Mouse (Mus musculus) lung, embryonic 15.5 days (tissue): ENCODE data around the gene Syk. TPM values are rescaled to one million over a fixed set of nuclear protein-coding genes. Genes with fewer than 3 reads are reported as not detected.

Source experiments
- ATAC-seq: fragments of 200-750 bp; cut with Nextera tagmentation; 2 replicates; pipeline ENCODE4 v1.8.0; 2017; ENCODE audit warnings: moderate number of reproducible peaks, borderline replicate concordance; ENCODE audit not compliant: low FRiP score, low TSS enrichment; ENCODE audit errors: extremely low read depth
- H3K27ac ChIP-seq: fragments of 300-500 bp; sonication (generic); 2 replicates; pipeline ENCODE4 v1.5.1; 2015; ENCODE audit warnings: moderate library complexity, mild to moderate bottlenecking, inconsistent platforms
- H3K27me3 ChIP-seq: fragments of 300-500 bp; sonication (generic); 2 replicates; pipeline ENCODE4 v1.6.1; 2015; ENCODE audit warnings: inconsistent platforms
- H3K36me3 ChIP-seq: fragments of 300-500 bp; sonication (generic); 2 replicates; pipeline ENCODE4 v1.6.1; 2015; ENCODE audit warnings: inconsistent platforms
- H3K4me1 ChIP-seq: fragments of 300-500 bp; sonication (generic); 2 replicates; pipeline ENCODE4 v1.6.1; 2015; ENCODE audit warnings: inconsistent platforms
- H3K4me2 ChIP-seq: fragments of 300-500 bp; sonication (generic); 2 replicates; pipeline ENCODE4 v1.6.1; 2015; ENCODE audit warnings: inconsistent platforms, mild to moderate bottlenecking, moderate library complexity
- H3K4me3 ChIP-seq: fragments of 300-500 bp; sonication (generic); 2 replicates; pipeline ENCODE4 v1.5.1; 2015; ENCODE audit warnings: mild to moderate bottlenecking, inconsistent platforms
- H3K9ac ChIP-seq: fragments of 300-500 bp; sonication (generic); 2 replicates; pipeline ENCODE4 v1.6.1; 2015; ENCODE audit warnings: inconsistent platforms
- H3K9me3 ChIP-seq: fragments of 300-500 bp; sonication (generic); 2 replicates; pipeline ENCODE4 v1.6.1; 2016; ENCODE audit warnings: inconsistent platforms
- WGBS: fragments of 180-500 bp; shearing (Covaris S2); methylation state at CpG from one replicate; pipeline ENCODE4 v1.1.7; 2015; 5-methylcytosine and 5-hydroxymethylcytosine counted together
- polyA plus RNA-seq: library from polyadenylated mRNA; unstranded; fragments of >200 nt; fragmentation: Nextera tagmentation; extraction: Ambion mirVana; gene quantifications from 2 replicates; pipeline ENCODE4 v1.2.1, GENCODE M21; 2015

The Syk gene
- polyA plus RNA-seq, 1 experiment from 2014 or later, result 5.3 TPM

DNA sequence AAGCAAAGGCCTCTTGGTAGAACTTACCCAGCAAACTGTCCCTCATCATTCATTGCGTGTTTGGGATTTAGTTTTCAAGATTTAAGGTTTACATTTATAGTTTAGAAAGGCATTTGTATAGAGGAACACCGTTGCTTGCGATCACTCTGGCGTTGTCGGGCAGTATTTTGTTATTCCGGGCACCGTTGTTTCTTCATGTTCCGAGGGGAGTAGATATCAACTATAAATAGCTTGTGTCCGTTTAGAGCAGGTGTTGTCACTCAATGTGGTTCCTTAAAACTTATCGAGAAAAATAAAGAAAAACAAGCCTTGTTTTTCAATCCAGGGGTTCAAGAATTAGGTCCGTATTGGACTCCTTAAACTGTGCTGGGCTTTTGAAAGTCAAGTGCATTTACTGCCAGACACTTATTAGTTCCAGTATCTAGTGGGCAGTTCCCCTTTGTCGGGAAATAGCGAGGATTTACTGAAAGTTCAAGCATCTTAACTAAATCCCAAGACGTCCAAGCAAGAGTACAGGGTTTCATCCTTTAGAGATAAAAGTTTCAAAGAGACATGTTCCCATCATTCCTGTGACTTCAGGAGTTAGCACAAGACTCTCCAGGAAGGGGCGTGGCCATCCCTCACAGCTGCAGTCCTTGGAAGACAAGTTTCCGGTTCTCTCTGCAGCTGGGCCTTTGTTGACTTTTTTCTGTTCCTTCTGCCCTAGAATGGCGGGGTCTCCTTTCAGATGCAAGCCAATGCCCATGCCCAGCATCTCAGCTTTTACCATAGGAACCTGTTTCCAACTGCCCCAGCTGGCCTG, 1.9 kb downstream of the Syk start:
- no peaks in the 10 kb centered on the region for H3K36me3 ChIP-seq
- no peaks in the 10 kb centered on the region for H3K9me3 ChIP-seq
- H3K4me1 ChIP-seq, result peaks cover 16% of the 10 kb centered on the region
- no peak for ATAC-seq
- H3K9ac ChIP-seq, result no peak overlapping the region
- H3K27me3 ChIP-seq, result no peaks in the 10 kb centered on the region
- WGBS, result 56% methylated on average over 17 of the region's 17 CpGs
- H3K27ac ChIP-seq, result no peak overlapping the region
- peak overlapping the region; percentile 9; the same call in 1 of the 2 replicates for H3K4me3 ChIP-seq
- H3K4me2 ChIP-seq, result peak overlapping the region; percentile 34

DNA sequence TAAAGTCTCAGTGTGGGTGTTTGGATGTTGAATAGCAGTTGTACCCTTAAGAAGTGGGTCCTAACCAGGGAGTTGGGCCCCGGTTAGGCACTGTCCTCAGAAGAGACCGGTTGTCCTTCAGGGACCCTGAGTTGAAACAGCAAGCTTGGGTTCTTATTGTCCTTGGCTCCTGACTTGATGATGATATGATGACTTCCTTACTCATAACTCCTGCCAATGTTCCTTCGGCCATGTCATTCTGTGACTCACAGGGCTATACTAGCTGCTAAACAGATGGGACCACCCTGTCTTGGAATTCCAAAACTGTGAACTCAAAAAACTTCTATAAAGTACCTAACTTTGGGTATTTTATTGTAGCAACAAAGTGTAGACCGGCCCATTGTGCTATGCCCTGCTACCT, 4.8 kb downstream of the Syk start:
- Histone ChIP-seq H3K9me3 (no peaks in the 10 kb centered on the region), H3K4me1 (peaks cover 12% of the 10 kb centered on the region), H3K4me3 (no peak overlapping the region), H3K36me3 (no peaks in the 10 kb centered on the region), H3K27ac (no peak overlapping the region), H3K4me2 (no peak overlapping the region), H3K9ac (no peak overlapping the region), H3K27me3 (no peaks in the 10 kb centered on the region)
- no peak for ATAC-seq
- 88% methylated on average over 4 of the region's 4 CpGs for WGBS

DNA sequence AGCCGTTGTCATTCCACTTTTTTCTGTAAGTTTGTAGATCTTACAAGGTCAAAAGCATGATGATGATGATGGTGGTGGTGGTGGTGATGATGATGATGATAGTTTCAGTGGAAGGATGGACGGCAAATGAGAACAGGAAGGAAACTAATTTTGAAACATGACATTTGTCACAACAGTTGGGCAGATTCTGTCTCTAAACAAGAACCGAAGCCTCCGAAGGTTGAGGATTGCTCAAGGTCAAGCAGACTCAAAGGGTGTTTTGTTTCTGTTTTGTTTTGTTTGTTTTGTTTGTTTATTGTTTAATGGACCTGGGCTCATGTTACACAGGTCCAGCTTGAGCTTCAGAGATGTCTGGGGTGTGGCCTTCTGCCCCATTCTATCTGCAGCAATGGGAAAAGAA, 6.1 kb downstream of the Syk start:
- H3K4me2 ChIP-seq, result no peak overlapping the region
- WGBS, result 84% methylated on average over 4 of the region's 4 CpGs
- no peak for ATAC-seq

DNA sequence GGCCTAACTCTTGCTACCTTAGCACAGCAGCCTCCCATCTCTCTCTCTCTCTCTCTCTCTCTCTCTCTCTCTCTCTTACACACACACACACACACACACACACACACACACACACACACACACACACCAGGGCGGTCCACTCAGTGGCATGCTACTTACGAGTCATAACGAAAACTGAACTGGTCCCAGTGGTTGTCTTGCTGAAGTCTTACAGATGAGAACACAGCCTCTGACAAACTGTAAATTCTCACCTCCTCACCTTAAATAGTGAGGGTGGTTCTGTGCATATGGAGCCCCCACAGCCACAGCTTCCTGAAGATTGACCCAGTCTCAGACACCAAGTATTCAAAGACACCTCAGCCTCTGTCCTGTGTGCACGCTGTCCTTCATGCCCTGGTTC, 8.9 kb downstream of the Syk start:
- ATAC-seq, result no peak
- Histone ChIP-seq H3K27ac (no peak overlapping the region), H3K36me3 (no peaks in the 10 kb centered on the region), H3K27me3 (no peaks in the 10 kb centered on the region), H3K4me2 (no peak overlapping the region), H3K4me3 (no peak overlapping the region), H3K9ac (no peak overlapping the region), H3K9me3 (no peaks in the 10 kb centered on the region), H3K4me1 (no peaks in the 10 kb centered on the region)
- WGBS, result 97% methylated on average over 4 of the region's 4 CpGs

More for the DNA sequence above, 6.1 kb downstream of the Syk start:
- H3K27ac ChIP-seq, result no peak overlapping the region
- H3K4me3 ChIP-seq, result no peak overlapping the region
- H3K36me3 ChIP-seq, result no peaks in the 10 kb centered on the region
- no peak overlapping the region for H3K9ac ChIP-seq
- H3K27me3 ChIP-seq, result no peaks in the 10 kb centered on the region
- peaks cover 9% of the 10 kb centered on the region; the same call in 1 of the 2 replicates for H3K4me1 ChIP-seq
- H3K9me3 ChIP-seq, result no peaks in the 10 kb centered on the region

DNA sequence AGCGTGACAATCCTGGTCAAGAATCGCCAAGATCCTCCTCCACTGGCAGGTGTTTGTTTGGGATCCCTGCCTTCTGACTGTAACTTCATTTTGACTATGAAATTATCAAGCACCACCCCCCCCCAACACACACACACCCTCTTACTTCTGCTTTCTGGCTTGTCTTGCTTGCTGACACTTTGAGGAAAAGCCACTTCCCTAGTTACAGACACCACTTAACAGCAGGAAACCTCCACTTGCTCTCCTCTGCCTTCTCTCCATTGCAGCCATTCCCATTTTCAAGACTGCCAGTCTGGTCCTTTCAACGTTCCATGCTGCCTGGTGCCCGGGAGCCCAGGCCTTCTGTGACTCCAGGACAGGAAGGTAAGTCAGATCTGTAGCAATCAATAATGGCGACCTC, 13.7 kb downstream of the Syk start:
- Histone ChIP-seq H3K36me3 (no peaks in the 10 kb centered on the region), H3K27me3 (no peaks in the 10 kb centered on the region), H3K9ac (no peak overlapping the region), H3K4me2 (no peak overlapping the region), H3K4me3 (no peak overlapping the region), H3K4me1 (no peaks in the 10 kb centered on the region), H3K9me3 (no peaks in the 10 kb centered on the region), H3K27ac (no peak overlapping the region)
- 83% methylated on average over 5 of the region's 5 CpGs for WGBS
- no peak for ATAC-seq

DNA sequence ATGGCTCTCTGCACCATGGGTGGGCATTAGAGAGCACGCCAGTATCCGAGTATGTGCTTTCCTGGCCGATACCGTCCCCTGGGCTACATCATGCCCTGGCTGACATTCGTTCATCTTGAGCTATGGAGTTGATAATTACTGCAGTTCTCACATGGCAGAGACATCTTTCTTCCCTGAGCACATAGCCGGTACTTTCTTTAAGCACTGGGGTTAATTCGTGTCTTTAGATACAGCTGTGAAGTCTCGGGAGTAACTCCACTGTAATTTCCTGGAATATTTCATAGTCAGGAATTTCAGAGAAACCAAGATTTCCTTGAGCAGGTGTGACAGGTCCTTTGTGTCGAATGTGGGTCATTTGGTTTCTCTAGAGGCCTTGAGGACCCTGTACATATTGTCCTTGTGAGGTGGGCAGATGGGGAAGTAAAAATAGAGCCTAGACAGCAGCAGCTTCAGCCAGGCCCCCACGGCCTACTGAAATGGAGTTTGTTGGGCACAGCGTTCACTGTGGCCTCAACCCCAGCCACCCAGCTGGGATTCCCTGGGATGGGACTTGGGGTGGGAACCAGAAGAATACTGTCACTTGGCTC, 14.2 kb downstream of the Syk start:
- no peaks in the 10 kb centered on the region for H3K9me3 ChIP-seq
- ATAC-seq, result no peak
- H3K36me3 ChIP-seq, result no peaks in the 10 kb centered on the region
- 76% methylated on average over 11 of the region's 11 CpGs for WGBS
- no peak overlapping the region for H3K9ac ChIP-seq
- H3K4me3 ChIP-seq, result no peak overlapping the region
- H3K27ac ChIP-seq, result no peak overlapping the region
- H3K4me2 ChIP-seq, result no peak overlapping the region
- no peaks in the 10 kb centered on the region for H3K27me3 ChIP-seq
- H3K4me1 ChIP-seq, result no peaks in the 10 kb centered on the region

DNA sequence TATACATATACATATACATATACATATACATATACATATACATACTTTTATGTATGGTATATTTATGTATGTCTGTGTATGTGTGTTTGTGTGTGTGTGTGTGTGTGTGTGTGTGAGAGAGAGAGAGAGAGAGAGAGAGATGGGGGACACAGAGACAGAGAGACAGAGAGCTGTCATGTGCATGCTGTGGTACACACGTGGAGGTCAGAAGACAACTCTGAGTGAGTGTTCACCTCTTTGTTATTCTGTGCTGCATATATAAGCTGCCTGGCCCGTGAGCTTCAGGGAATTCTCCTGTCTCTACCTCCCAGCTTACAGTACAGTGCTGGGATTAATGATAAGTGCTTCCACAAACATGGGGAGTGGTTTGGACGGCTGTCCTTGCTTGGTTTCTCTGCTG, 15.3 kb downstream of the Syk start:
- Histone ChIP-seq H3K9ac (no peak overlapping the region), H3K9me3 (no peaks in the 10 kb centered on the region), H3K4me1 (no peaks in the 10 kb centered on the region), H3K27me3 (no peaks in the 10 kb centered on the region), H3K36me3 (no peaks in the 10 kb centered on the region), H3K27ac (no peak overlapping the region), H3K4me2 (no peak overlapping the region), H3K4me3 (no peak overlapping the region)
- WGBS, result 51% methylated on average over 3 of the region's 3 CpGs
- no peak for ATAC-seq

DNA sequence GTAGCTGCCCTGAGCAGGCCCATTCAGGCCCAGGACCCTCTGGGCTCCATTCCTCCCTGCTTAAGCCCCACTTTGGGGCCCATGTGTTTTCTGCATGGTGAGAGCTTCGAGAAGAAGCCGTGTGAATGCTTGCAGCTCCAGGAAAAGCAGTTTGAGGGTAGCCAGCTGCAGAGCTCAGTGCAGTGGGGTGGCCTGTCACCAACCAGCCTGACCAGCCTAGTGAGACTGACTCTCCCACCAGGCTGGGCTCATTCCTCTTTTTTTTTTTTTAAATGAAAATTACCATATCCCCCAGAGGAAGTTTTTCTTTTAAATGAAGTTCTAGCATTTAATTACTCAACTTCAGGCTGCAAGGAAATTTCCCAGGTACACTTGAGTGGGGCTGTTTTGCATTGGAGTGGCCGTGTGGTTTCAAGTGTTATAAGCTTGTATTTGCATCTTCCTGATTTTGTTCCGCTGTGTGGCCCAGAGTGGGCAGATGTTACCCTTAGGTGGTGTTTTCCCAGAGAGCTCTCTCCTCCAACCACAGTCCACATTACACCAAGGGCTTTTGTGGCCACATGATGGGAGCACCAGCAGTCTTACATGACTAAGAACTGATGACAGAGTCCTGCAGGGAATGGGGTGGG, 17.2 kb downstream of the Syk start:
- Histone ChIP-seq H3K27me3 (no peaks in the 10 kb centered on the region), H3K4me1 (no peaks in the 10 kb centered on the region), H3K9me3 (no peaks in the 10 kb centered on the region), H3K36me3 (no peaks in the 10 kb centered on the region), H3K9ac (no peak overlapping the region), H3K4me3 (no peak overlapping the region), H3K4me2 (no peak overlapping the region), H3K27ac (no peak overlapping the region)
- 57% methylated on average over 4 of the region's 4 CpGs for WGBS
- no peak for ATAC-seq

DNA sequence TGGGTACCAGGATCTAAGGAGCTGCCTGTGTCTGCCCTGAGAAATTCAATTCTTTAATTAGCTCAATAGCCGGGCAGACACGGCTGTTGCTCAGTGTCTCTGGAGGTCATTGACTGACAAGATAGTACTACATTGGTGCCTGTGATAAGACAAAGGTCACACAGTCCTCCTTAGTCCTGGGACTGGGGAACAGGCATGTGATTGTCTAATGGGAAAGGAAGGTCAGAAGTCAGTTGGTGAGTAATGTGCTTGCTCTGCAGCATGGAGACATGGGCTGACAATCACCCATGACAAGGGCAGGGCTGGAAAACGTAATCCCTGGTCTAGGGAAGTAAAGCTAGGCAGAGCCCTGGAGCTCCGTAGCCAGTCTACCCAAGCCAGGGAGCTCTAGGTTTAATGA, 19.8 kb downstream of the Syk start:
- Histone ChIP-seq H3K27ac (no peak overlapping the region), H3K36me3 (no peaks in the 10 kb centered on the region), H3K4me2 (no peak overlapping the region), H3K27me3 (no peaks in the 10 kb centered on the region), H3K4me1 (no peaks in the 10 kb centered on the region), H3K9ac (no peak overlapping the region), H3K9me3 (no peaks in the 10 kb centered on the region), H3K4me3 (no peak overlapping the region)
- ATAC-seq, result no peak
- 58% methylated on average over 4 of the region's 4 CpGs for WGBS

DNA sequence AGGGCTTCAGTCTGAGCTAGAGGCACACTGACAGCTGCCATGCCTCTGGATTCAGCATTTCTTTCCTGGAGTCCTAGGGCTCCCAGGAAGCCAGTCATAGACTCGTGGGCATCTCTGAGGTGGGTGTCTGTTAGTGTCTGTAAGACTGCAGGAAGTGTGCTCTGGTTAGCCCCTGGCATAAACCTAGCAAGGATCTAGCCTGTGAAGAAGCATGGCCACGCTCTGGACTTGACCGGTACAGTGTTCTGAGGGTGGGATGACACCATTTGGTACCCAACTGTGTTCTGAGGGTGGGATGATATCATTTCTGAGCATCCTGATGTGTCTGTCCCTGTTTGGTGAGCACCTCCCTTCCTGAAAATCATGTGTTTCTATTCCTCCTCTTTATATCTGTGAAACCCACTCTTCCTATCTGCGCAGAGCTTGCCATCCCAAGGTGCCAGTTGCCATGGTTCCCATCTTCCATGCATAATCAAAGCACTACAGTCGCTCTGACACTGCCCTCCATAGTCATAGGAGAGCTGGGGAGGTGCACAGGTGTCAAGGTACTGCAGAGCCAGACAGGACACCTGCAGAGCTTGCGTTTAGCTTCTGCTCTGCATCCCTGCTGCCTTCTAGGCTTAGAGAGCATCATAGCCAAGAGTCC, 20.9 kb downstream of the Syk start:
- H3K4me1 ChIP-seq, result no peaks in the 10 kb centered on the region
- H3K27ac ChIP-seq, result no peak overlapping the region
- ATAC-seq, result no peak
- H3K27me3 ChIP-seq, result no peaks in the 10 kb centered on the region
- no peak overlapping the region for H3K4me3 ChIP-seq
- WGBS, result 79% methylated on average over 6 of the region's 6 CpGs
- no peaks in the 10 kb centered on the region for H3K9me3 ChIP-seq
- no peak overlapping the region for H3K4me2 ChIP-seq
- no peak overlapping the region for H3K9ac ChIP-seq
- no peaks in the 10 kb centered on the region for H3K36me3 ChIP-seq

DNA sequence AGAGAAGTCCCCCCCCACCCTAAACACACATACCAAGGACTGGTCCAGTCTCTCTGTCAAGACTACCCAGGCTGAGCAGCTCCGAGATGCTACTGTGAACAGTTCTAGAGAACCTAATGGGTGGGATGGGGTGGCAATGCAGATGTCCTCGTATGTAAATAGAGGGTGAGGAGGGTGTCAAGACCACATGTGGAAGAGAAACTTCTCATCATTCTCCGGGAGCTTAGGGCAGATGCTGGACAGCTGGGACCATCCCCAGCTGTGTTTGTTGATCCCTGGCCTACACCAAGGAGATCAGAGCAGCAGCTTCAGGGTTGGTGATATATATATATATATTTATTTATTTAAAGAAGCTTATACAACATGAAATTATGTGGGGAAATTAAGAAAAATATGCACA, 22.0 kb downstream of the Syk start:
- H3K27me3 ChIP-seq, result no peaks in the 10 kb centered on the region
- no peaks in the 10 kb centered on the region for H3K36me3 ChIP-seq
- no peaks in the 10 kb centered on the region for H3K9me3 ChIP-seq
- H3K4me1 ChIP-seq, result no peaks in the 10 kb centered on the region
- no peak overlapping the region for H3K9ac ChIP-seq
- WGBS, result 67% methylated on average over 3 of the region's 3 CpGs
- no peak overlapping the region for H3K4me2 ChIP-seq
- H3K27ac ChIP-seq, result no peak overlapping the region
- no peak for ATAC-seq
- H3K4me3 ChIP-seq, result no peak overlapping the region

DNA sequence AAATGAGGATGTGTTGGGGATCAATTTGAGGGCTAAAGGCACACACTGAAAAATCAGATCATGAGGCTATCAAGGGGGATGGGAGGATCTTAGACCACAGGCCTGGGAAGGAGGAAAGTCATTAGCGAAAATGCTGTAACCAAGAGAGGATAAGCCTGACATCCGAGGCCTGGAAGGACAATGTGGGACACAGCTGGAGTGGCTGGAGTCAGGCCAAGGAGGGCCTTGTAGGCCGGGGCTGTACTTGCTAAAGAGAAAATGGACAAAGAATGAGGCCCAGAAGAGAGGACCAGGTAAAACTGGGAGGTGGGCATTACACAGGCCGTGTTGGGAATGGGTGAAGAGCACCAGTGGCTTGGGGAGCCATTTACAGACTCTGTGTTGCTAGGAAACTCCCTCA, 22.9 kb downstream of the Syk start:
- H3K9me3 ChIP-seq, result no peaks in the 10 kb centered on the region
- WGBS, result 63% methylated on average over 4 of the region's 4 CpGs
- no peak for ATAC-seq
- no peak overlapping the region for H3K4me2 ChIP-seq
- no peak overlapping the region for H3K9ac ChIP-seq
- no peaks in the 10 kb centered on the region for H3K36me3 ChIP-seq
- no peaks in the 10 kb centered on the region for H3K4me1 ChIP-seq
- no peak overlapping the region for H3K4me3 ChIP-seq
- no peak overlapping the region for H3K27ac ChIP-seq
- H3K27me3 ChIP-seq, result no peaks in the 10 kb centered on the region
